Mouse (Mus musculus): ENCODE measurements around the gene Fbln2. TPM values are rescaled to one million over a fixed set of nuclear protein-coding genes. Genes with fewer than 3 reads are reported as not detected.

Gene Fbln2
- total and polyA plus RNA-seq, 3 experiments, result 0.81 TPM; not detected in 2

DNA sequence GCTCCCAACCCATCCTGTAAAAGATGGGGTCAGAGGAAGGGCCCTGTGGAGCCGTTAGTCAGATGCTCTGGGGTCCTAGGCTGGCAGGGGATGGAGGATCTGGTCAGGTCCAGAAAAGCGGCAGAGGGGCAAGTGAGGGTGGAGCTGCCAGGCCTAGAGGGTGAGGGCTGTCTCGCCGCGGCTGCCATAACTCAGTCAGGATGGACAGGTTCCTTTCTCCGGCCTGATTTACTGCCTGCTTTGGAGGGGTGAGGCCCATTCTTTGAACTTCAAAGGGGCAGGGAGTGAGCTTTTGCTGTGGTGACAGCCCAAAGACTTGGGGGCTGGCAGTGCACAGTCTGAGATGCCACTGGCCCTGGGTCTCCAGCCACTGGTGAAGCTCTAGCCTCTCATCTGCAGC, 86.6 kb downstream of the Fbln2 start:
- Histone ChIP-seq H3K9ac (ENCODE audit: insufficient read depth, low read depth) (no peak overlapping the region), H3K79me2 (replicated peaks; ENCODE audit: control insufficient read depth, extremely low read depth, insufficient read depth, poor library complexity, severe bottlenecking) (no peaks in the 10 kb centered on the region), H3K4me1 (ENCODE audit: control insufficient read depth in 1 of 2, insufficient read depth in 2 of 2) (no peaks in the 10 kb centered on the region), H3K27me3 (replicated peaks) (peaks cover 98% of the 10 kb centered on the region), H3K4me2 (ENCODE audit: insufficient read depth, low read depth, poor library complexity, severe bottlenecking) (no peak overlapping the region), H3K27ac (ENCODE audit: insufficient read depth, low read depth) (no peak overlapping the region), H3K4me3 (replicated peaks in 1 of 3; ENCODE audit: low read depth in 2 of 3, low read length in 2 of 3, poor library complexity in 1 of 3) (no peak overlapping the region), H3K9me3 (replicated peaks; ENCODE audit: low read length) (no peaks in the 10 kb centered on the region), H3K36me3 (replicated peaks in 1 of 2; ENCODE audit: control insufficient read depth in 1 of 2, insufficient read depth in 1 of 2, low read length in 1 of 2) (no peaks in the 10 kb centered on the region)
- in situ Hi-C loops (cut with MboI; ENCODE audit: low pct_ligation_motif_present, low pct_unique_long_range_greater_than_20kb, low sequenced_read_pairs), result no loop called here
- DNase-seq (ENCODE audit: extremely low read depth), result no peak
- TF ChIP-seq EP300 (IDR thresholded peaks at IDR 0.05; ENCODE audit: low read length) (no peak), MAX (IDR thresholded peaks at IDR 0.05; ENCODE audit: low read length) (no peak), POLR2AphosphoS2 (IDR thresholded peaks at IDR 0.05; ENCODE audit: low read depth, low read length) (no peak), CHD1 (IDR thresholded peaks at IDR 0.05; ENCODE audit: low read depth, low read length) (no peak), KAT2A (IDR thresholded peaks at IDR 0.05; ENCODE audit: insufficient replicate concordance, low read length) (no peak), TCF12 (IDR thresholded peaks at IDR 0.05; ENCODE audit: low read depth, low read length) (no peak), ZC3H11A (IDR thresholded peaks at IDR 0.05; ENCODE audit: low read depth, low read length) (no peak), RAD21 (IDR thresholded peaks at IDR 0.05; ENCODE audit: low read depth, low read length) (no peak), HCFC1 (IDR thresholded peaks at IDR 0.05; ENCODE audit: low read depth, low read length) (no peak), TBP (conservative IDR thresholded peaks at IDR 0.05; ENCODE audit: low read depth, low read length) (no peak), SIN3A (IDR thresholded peaks at IDR 0.05; ENCODE audit: low read length) (no peak), NELFE (IDR thresholded peaks at IDR 0.05; ENCODE audit: low read depth, low read length) (no peak), GABPA (IDR thresholded peaks at IDR 0.05; ENCODE audit: insufficient replicate concordance, low read depth, low read length) (no peak)
- dilution Hi-C loops (cut with MboI; ENCODE audit: extremely low pct_ligation_motif_present, extremely low pct_unique_long_range_greater_than_20kb, low sequenced_read_pairs), result no loop called here

DNA sequence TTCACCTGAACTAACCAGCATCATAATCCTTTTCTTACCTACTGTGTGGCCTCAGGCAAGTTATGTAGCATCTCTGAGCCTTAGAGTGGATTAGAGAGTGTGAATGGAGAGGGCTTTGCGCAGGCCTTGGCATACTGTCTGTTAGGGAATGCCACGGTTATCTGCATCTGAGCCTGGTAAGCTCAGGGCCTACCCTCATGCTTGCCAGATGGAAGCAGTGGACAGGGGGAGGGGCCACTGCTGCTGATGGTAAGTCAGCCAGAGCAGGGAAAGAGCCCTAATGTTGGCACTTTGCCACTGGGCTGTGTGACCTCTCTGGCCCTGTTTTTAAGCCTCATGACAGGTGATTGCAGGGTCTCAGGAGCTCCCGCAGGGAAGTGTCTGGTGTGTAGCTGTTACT, 87.8 kb downstream of the Fbln2 start:
- Histone ChIP-seq H3K4me2 (ENCODE audit: insufficient read depth, low read depth, poor library complexity, severe bottlenecking) (no peak overlapping the region), H3K27me3 (replicated peaks) (peaks cover 97% of the 10 kb centered on the region), H3K4me3 (replicated peaks in 1 of 3; ENCODE audit: low read depth in 2 of 3, low read length in 2 of 3, poor library complexity in 1 of 3) (no peak overlapping the region), H3K9ac (ENCODE audit: insufficient read depth, low read depth) (no peak overlapping the region), H3K27ac (ENCODE audit: insufficient read depth, low read depth) (no peak overlapping the region), H3K4me1 (ENCODE audit: control insufficient read depth in 1 of 2, insufficient read depth in 2 of 2) (no peaks in the 10 kb centered on the region), H3K79me2 (replicated peaks; ENCODE audit: control insufficient read depth, extremely low read depth, insufficient read depth, poor library complexity, severe bottlenecking) (no peaks in the 10 kb centered on the region), H3K36me3 (replicated peaks in 1 of 2; ENCODE audit: control insufficient read depth in 1 of 2, insufficient read depth in 1 of 2, low read length in 1 of 2) (no peaks in the 10 kb centered on the region), H3K9me3 (replicated peaks; ENCODE audit: low read length) (no peaks in the 10 kb centered on the region)
- no peak for DNase-seq (ENCODE audit: extremely low read depth)
- in situ Hi-C loops (cut with MboI; ENCODE audit: low pct_ligation_motif_present, low pct_unique_long_range_greater_than_20kb, low sequenced_read_pairs), result no loop called here
- dilution Hi-C loops (cut with MboI; ENCODE audit: extremely low pct_ligation_motif_present, extremely low pct_unique_long_range_greater_than_20kb, low sequenced_read_pairs), result no loop called here
- no peak for TF ChIP-seq RCOR1 (conservative IDR thresholded peaks at IDR 0.05; ENCODE audit: low read depth, low read length)
- TF ChIP-seq MAX (IDR thresholded peaks at IDR 0.05; ENCODE audit: low read length), result no peak
- TF ChIP-seq ELF1 (IDR thresholded peaks at IDR 0.05; ENCODE audit: low read depth, low read length), result no peak
- no peak for TF ChIP-seq NRF1 (IDR thresholded peaks at IDR 0.05; ENCODE audit: low read depth, low read length)
- no peak for TF ChIP-seq NELFE (IDR thresholded peaks at IDR 0.05; ENCODE audit: low read depth, low read length)
- TF ChIP-seq UBTF (IDR thresholded peaks at IDR 0.05; ENCODE audit: low read depth, low read length), result no peak

Data from CH12.LX (cell line).